Mouse (Mus musculus) bone marrow macrophage, adult 2 months (primary cell): ENCODE results near the gene Trim17.

ENCODE experiments used
- CTCF ChIP-seq: IDR thresholded peaks from 2 replicates; pipeline ENCODE4 v1.5.1; 2012; ENCODE audit warnings: low read depth, mild to moderate bottlenecking, low read length, moderate library complexity
- POLR2A ChIP-seq: IDR thresholded peaks from 2 replicates; pipeline ENCODE4 v1.6.1; 2012; ENCODE audit warnings: mild to moderate bottlenecking, low read depth, low read length, borderline replicate concordance

- TF ChIP-seq CTCF (no peak), POLR2A (no peak)
Measured at GRCm38 (mm10) chr11:58969027-58969426, 14.5 kb downstream of the Trim17 start.
